Mouse (Mus musculus): ENCODE data around the gene Epha2. TPM values are rescaled to one million over a fixed set of nuclear protein-coding genes. Genes with fewer than 3 reads are reported as not detected.

The Epha2 gene
- polyA plus RNA-seq, 1 experiment from 2014 or later: 1.0 TPM

Small RNA genes lying within 50 kb of the gene (microRNA-seq; reads per million reads assigned to microRNA genes)
- not detected for gene Gm25690

Other genes starting within 250 kb of the Epha2 start
- gene Crocc, start 240.7 kb upstream of the Epha2 start, polyA plus RNA-seq (2015; fragmentation: Nextera tagmentation; extraction: Ambion mirVana): 5.3 and 6.3 TPM in 2 replicates
- 52.5 and 55.9 TPM in 2 replicates for gene Necap2, start 222.9 kb upstream of the Epha2 start, polyA plus RNA-seq (2015; fragmentation: Nextera tagmentation; extraction: Ambion mirVana)
- gene Spata21, start 212.9 kb upstream of the Epha2 start, polyA plus RNA-seq (2015; fragmentation: Nextera tagmentation; extraction: Ambion mirVana): 0.39 TPM in 1 of 2 replicates, not detected in the other
- 24.5 and 25.1 TPM in 2 replicates for gene Szrd1, start 161.5 kb upstream of the Epha2 start, polyA plus RNA-seq (2015; fragmentation: Nextera tagmentation; extraction: Ambion mirVana)
- 25.5 TPM in 2 replicates for gene Fbxo42, start 153.3 kb upstream of the Epha2 start, polyA plus RNA-seq (2015; fragmentation: Nextera tagmentation; extraction: Ambion mirVana)
- gene Rsg1, start 87.3 kb upstream of the Epha2 start, polyA plus RNA-seq (2015; fragmentation: Nextera tagmentation; extraction: Ambion mirVana): 7.9 and 10.5 TPM in 2 replicates
- 1.1 and 1.3 TPM in 2 replicates for gene Arhgef19, start 61.7 kb upstream of the Epha2 start, polyA plus RNA-seq (2015; fragmentation: Nextera tagmentation; extraction: Ambion mirVana)
- gene Fam131c, start 67.0 kb downstream of the Epha2 start, polyA plus RNA-seq (2015; fragmentation: Nextera tagmentation; extraction: Ambion mirVana): 39.5 and 50.1 TPM in 2 replicates
- gene Clcnka, start 97.5 kb downstream of the Epha2 start, polyA plus RNA-seq (2015; fragmentation: Nextera tagmentation; extraction: Ambion mirVana): 0.19 TPM in 1 of 2 replicates, not detected in the other
- gene Clcnkb, start 114.8 kb downstream of the Epha2 start, polyA plus RNA-seq (2015; fragmentation: Nextera tagmentation; extraction: Ambion mirVana): not detected in 2 replicates
- gene Hspb7, start 119.5 kb downstream of the Epha2 start, polyA plus RNA-seq (2015; fragmentation: Nextera tagmentation; extraction: Ambion mirVana): not detected in 2 replicates
- gene Srarp, start 134.9 kb downstream of the Epha2 start, polyA plus RNA-seq (2015; fragmentation: Nextera tagmentation; extraction: Ambion mirVana): 0.62 TPM in 1 of 2 replicates, not detected in the other
- gene Zbtb17, start 143.4 kb downstream of the Epha2 start, polyA plus RNA-seq (2015; fragmentation: Nextera tagmentation; extraction: Ambion mirVana): 42.7 and 48.2 TPM in 2 replicates
- 13.6 and 19.2 TPM in 2 replicates for gene Spen, start 237.4 kb downstream of the Epha2 start, polyA plus RNA-seq (2015; fragmentation: Nextera tagmentation; extraction: Ambion mirVana)